Mouse (Mus musculus) CH12.LX (cell line): ENCODE results near the gene Exo5. TPM values are rescaled to one million over a fixed set of nuclear protein-coding genes. Genes with fewer than 3 reads are reported as not detected.
A peak's percentile ranks its signal among the peaks of the same experiment; 100 is the strongest.

ENCODE experiments used
- DNase-seq: peaks from one replicate; pipeline ENCODE4 v3.0.0-alpha.2; 2013; ENCODE audit errors: extremely low read depth
- H3K27ac ChIP-seq: 2 replicates; pipeline ENCODE4 v1.5.1; 2012; ENCODE audit warnings: low read depth, mild to moderate bottlenecking, control low read depth, moderate library complexity; ENCODE audit not compliant: insufficient read depth
- H3K27me3 ChIP-seq: replicated peaks from 2 replicates; pipeline ENCODE3; 2012; ENCODE audit warnings: inconsistent platforms
- H3K36me3 ChIP-seq, 2 experiments: replicated peaks in 1 of 2; 2 replicates each; pipeline versions ENCODE3 to v1.6.1; 2012; ENCODE audit warnings: inconsistent platforms in 1 of 2, low read length in 1 of 2, mild to moderate bottlenecking in 1 of 2, mixed read lengths in 1 of 2, moderate library complexity in 1 of 2; ENCODE audit not compliant: control insufficient read depth in 1 of 2, insufficient read depth in 1 of 2
- H3K4me1 ChIP-seq, 2 experiments: 2 replicates each; pipeline ENCODE4 v1.6.1; 2012; ENCODE audit warnings: inconsistent platforms in 1 of 2, moderate library complexity in 1 of 2; ENCODE audit not compliant: insufficient read depth in 2 of 2, control insufficient read depth in 1 of 2
- H3K4me2 ChIP-seq: 2 replicates; pipeline ENCODE4 v1.6.1; 2012; ENCODE audit warnings: low read depth, mild to moderate bottlenecking, control low read depth; ENCODE audit not compliant: poor library complexity, insufficient read depth, severe bottlenecking
- H3K4me3 ChIP-seq, 3 experiments: fragments of 150-350 bp in 1 of 3; sonication (generic) in 1 of 3; replicated peaks in 1 of 3; 2 replicates each; pipeline versions ENCODE3 to v1.5.1; 2011 to 2012; ENCODE audit warnings: low read depth in 2 of 3, low read length in 2 of 3, mild to moderate bottlenecking in 2 of 3, moderate library complexity in 2 of 3, control low read depth in 1 of 3, improper control_type of control experiment in 1 of 3, inconsistent platforms in 1 of 3, mixed read lengths in 1 of 3; ENCODE audit not compliant: poor library complexity in 1 of 3
- H3K79me2 ChIP-seq: replicated peaks from 2 replicates; pipeline ENCODE4 v1.6.1; 2012; ENCODE audit warnings: mild to moderate bottlenecking, moderate library complexity; ENCODE audit not compliant: control insufficient read depth, poor library complexity, insufficient read depth, severe bottlenecking; ENCODE audit errors: extremely low read depth
- H3K9ac ChIP-seq: 2 replicates; pipeline ENCODE4 v1.6.1; 2012; ENCODE audit warnings: low read depth, mild to moderate bottlenecking, control low read depth, moderate library complexity; ENCODE audit not compliant: insufficient read depth
- H3K9me3 ChIP-seq: replicated peaks from 2 replicates; pipeline ENCODE3; 2012; ENCODE audit warnings: low read length, inconsistent platforms, mixed read lengths
- BHLHE40 ChIP-seq: IDR thresholded peaks from 2 replicates; pipeline ENCODE4 v1.6.1; 2011; ENCODE audit warnings: mild to moderate bottlenecking, low read depth, low read length, improper control_type of control experiment
- CHD1 ChIP-seq: IDR thresholded peaks from 2 replicates; pipeline ENCODE4 v1.6.1; 2012; ENCODE audit warnings: low read depth, low read length, improper control_type of control experiment, inconsistent platforms
- CHD2 ChIP-seq: IDR thresholded peaks from 2 replicates; pipeline ENCODE4 v1.6.1; 2011; ENCODE audit warnings: low read length, improper control_type of control experiment
- CTCF ChIP-seq, 2 experiments: IDR thresholded peaks in 1 of 2; conservative IDR thresholded peaks in 1 of 2; 2 replicates each; pipeline ENCODE4 v1.5.1; 2011 to 2012; ENCODE audit warnings: low read depth in 2 of 2, low read length in 2 of 2, improper control_type of control experiment in 1 of 2, inconsistent platforms in 1 of 2, mild to moderate bottlenecking in 1 of 2, moderate library complexity in 1 of 2
- E2F4 ChIP-seq: IDR thresholded peaks from 2 replicates; pipeline ENCODE4 v1.6.1; 2011; ENCODE audit warnings: low read depth, low read length, improper control_type of control experiment; ENCODE audit not compliant: insufficient replicate concordance
- ELF1 ChIP-seq: IDR thresholded peaks from 2 replicates; pipeline ENCODE4 v1.6.1; 2014; ENCODE audit warnings: low read depth, mild to moderate bottlenecking, inconsistent platforms, low read length, improper control_type of control experiment
- ETS1 ChIP-seq: conservative IDR thresholded peaks from 2 replicates; pipeline ENCODE4 v1.6.1; 2012; ENCODE audit warnings: low read depth, mild to moderate bottlenecking, inconsistent platforms, low read length, improper control_type of control experiment, moderate library complexity
- HCFC1 ChIP-seq: IDR thresholded peaks from 2 replicates; pipeline ENCODE4 v1.6.1; 2012; ENCODE audit warnings: low read depth, mild to moderate bottlenecking, inconsistent platforms, low read length, improper control_type of control experiment
- JUN ChIP-seq: IDR thresholded peaks from 2 replicates; pipeline ENCODE4 v1.6.1; 2011; ENCODE audit warnings: low read depth, mild to moderate bottlenecking, low read length, improper control_type of control experiment, moderate library complexity; ENCODE audit not compliant: insufficient read depth
- JUND ChIP-seq: conservative IDR thresholded peaks from 2 replicates; pipeline ENCODE4 v1.6.1; 2011; ENCODE audit warnings: low read depth, low read length, improper control_type of control experiment
- MAFK ChIP-seq: IDR thresholded peaks from 2 replicates; pipeline ENCODE4 v1.6.1; 2011; ENCODE audit warnings: low read length, improper control_type of control experiment; ENCODE audit not compliant: insufficient replicate concordance
- MAZ ChIP-seq: IDR thresholded peaks from 2 replicates; pipeline ENCODE4 v1.6.1; 2012; ENCODE audit warnings: low read depth, mild to moderate bottlenecking, inconsistent platforms, low read length, improper control_type of control experiment, moderate library complexity
- MXI1 ChIP-seq: IDR thresholded peaks from 2 replicates; pipeline ENCODE4 v1.6.1; 2011; ENCODE audit warnings: mild to moderate bottlenecking, low read depth, low read length, improper control_type of control experiment
- MYC ChIP-seq: IDR thresholded peaks from 2 replicates; pipeline ENCODE4 v1.6.1; 2011; ENCODE audit warnings: low read depth, mild to moderate bottlenecking, improper control_type of control experiment, low read length
- POLR2A ChIP-seq: IDR thresholded peaks from 2 replicates; pipeline ENCODE4 v1.6.1; 2011; ENCODE audit warnings: low read depth, mild to moderate bottlenecking, improper control_type of control experiment, low read length
- POLR2AphosphoS2 ChIP-seq: IDR thresholded peaks from 2 replicates; pipeline ENCODE4 v1.6.1; 2011; ENCODE audit warnings: low read depth, low read length, improper control_type of control experiment
- RAD21 ChIP-seq: IDR thresholded peaks from 2 replicates; pipeline ENCODE4 v1.6.1; 2011; ENCODE audit warnings: low read depth, mild to moderate bottlenecking, low read length, improper control_type of control experiment, moderate library complexity
- SMC3 ChIP-seq: IDR thresholded peaks from 2 replicates; pipeline ENCODE4 v1.6.1; 2011; ENCODE audit warnings: low read depth, low read length, improper control_type of control experiment
- TBP ChIP-seq: conservative IDR thresholded peaks from 2 replicates; pipeline ENCODE4 v1.6.1; 2011; ENCODE audit warnings: low read depth, low read length, improper control_type of control experiment
- UBTF ChIP-seq: IDR thresholded peaks from 2 replicates; pipeline ENCODE4 v1.6.1; 2012; ENCODE audit warnings: low read depth, mild to moderate bottlenecking, inconsistent platforms, low read length, improper control_type of control experiment, moderate library complexity
- USF1 ChIP-seq: IDR thresholded peaks from 2 replicates; pipeline ENCODE4 v1.6.1; 2014; ENCODE audit warnings: low read depth, mild to moderate bottlenecking, inconsistent platforms, low read length, improper control_type of control experiment
- USF2 ChIP-seq: conservative IDR thresholded peaks from 2 replicates; pipeline ENCODE4 v1.6.1; 2011; ENCODE audit warnings: low read depth, low read length, improper control_type of control experiment
- ZC3H11A ChIP-seq: IDR thresholded peaks from 2 replicates; pipeline ENCODE4 v1.6.1; 2012; ENCODE audit warnings: low read depth, mild to moderate bottlenecking, inconsistent platforms, low read length, improper control_type of control experiment
- ZKSCAN1 ChIP-seq: IDR thresholded peaks from 2 replicates; pipeline ENCODE4 v1.6.1; 2012; ENCODE audit warnings: low read depth, inconsistent platforms, low read length, improper control_type of control experiment, borderline replicate concordance
- ZNF384 ChIP-seq: IDR thresholded peaks from 2 replicates; pipeline ENCODE4 v1.6.1; 2012; ENCODE audit warnings: low read depth, low read length, improper control_type of control experiment, inconsistent platforms
- dilution Hi-C: fragments of 300-500 bp; cut with MboI; formaldehyde crosslinking; loops from 2 replicates; pipeline ENCODE4 v1.14.3; 2020; ENCODE audit warnings: low sequenced_read_pairs; ENCODE audit not compliant: extremely low pct_unique_long_range_greater_than_20kb, extremely low pct_ligation_motif_present
- in situ Hi-C: fragments of 300-500 bp; cut with MboI; formaldehyde crosslinking; loops from 3 replicates; pipeline ENCODE4 v1.14.3; 2019; ENCODE audit warnings: low sequenced_read_pairs, low pct_ligation_motif_present, low pct_unique_long_range_greater_than_20kb, mixed read lengths
- polyA plus RNA-seq: library from polyadenylated mRNA; unstranded; fragments of >175 nt; gene quantifications from 2 replicates; pipeline ENCODE4 v1.2.1, GENCODE M21; 2012; ENCODE audit warnings: low read depth; ENCODE audit not compliant: insufficient read length
- total RNA-seq, 2 experiments: library from RNA; depleted of rRNA; stranded (reverse); fragments of 300-350 nt in 1 of 2; fragments of >200 nt in 1 of 2; gene quantifications; 2 replicates each; pipeline ENCODE4 v1.2.3; 2012 to 2014

The Exo5 gene
- total and polyA plus RNA-seq, 3 experiments, result 13.4 to 25.3 (median 23.0) TPM

DNA sequence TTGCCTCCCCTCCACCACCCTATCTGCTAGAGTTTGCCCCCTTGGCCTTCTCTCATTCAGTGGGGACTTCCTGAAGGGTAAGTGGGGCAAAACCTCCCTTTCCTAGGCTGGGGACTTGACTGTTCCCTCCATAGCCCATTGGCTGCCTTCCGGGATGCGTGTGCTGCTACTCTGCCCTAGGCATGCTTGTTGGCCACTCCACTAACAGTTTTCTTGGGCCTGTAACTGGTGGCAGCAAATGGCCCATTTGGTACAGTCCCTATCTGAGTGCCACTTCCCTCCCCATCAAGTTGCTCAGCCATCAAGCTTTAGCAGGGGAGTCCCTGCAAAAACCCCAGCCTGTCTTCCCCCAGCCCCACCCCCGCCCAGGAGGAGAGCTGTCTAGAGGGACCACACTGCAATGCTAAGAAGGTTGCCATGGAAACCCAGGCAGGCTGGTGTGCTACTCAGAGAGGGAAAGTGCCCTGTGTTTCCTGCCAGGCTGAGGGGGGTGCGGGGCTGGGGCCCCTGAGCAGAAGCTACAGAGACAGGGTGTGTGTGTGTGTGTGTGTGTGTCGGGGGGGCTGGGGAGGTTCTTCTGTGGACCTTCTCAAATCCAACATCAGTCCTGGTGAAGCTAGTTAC lies 42.7 kb downstream of the Exo5 start (continued):
- TF ChIP-seq POLR2A (no peak), MAZ (no peak), MXI1 (peak; percentile 70), ELF1 (peak; percentile 44; the same call in 1 of the 2 replicates), CHD1 (no peak), ZC3H11A (no peak), SMC3 (no peak), USF1 (no peak), JUND (no peak), E2F4 (no peak), CHD2 (peak; percentile 58; the same call in 1 of the 2 replicates), RAD21 (no peak)

DNA sequence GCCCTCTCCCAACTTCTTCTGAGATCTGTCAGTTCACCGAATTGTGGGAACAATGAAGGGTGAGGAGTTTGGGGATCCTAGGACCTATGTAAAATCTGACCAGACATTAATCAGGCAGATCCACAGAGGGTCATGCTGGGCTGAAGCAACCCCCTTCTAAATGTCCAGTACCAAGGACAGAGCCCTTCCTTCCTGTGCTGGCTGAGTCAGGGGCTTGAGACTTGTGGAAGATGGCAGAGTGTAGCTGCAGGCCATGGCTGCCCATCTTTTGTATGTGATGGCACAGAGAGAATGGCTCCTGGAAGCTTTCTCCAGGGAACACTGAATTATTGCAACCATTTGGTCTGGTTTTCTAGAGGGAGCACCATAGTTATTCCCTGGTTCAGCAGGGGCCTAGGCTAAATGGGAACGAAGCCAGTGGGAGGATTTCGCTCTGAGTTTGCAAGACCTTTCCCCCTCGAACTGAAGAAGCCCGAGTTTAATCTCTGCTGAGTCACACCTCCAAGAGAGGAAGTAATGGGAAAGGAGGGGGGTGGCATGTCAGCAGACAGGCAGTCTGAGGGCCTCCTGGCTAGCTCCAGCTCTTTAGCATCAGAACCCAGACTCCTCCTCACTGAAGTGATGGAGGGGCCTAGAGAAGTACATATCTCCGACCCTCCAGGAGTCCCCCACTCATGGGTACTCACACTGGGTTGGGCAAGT lies 43.9 kb downstream of the Exo5 start:
- H3K79me2 ChIP-seq, result no peaks in the 10 kb centered on the region
- no peak for TF ChIP-seq ZNF384
- no peak for TF ChIP-seq CTCF (conservative IDR thresholded peaks at IDR 0.05 in 1 of 2, IDR thresholded peaks at IDR 0.05 in 1 of 2; ENCODE audit: low read depth in 2 of 2, low read length in 2 of 2)
- no peak for TF ChIP-seq USF2
- no peak for TF ChIP-seq BHLHE40
- TF ChIP-seq POLR2AphosphoS2, result no peak
- no peak for TF ChIP-seq MAFK
- TF ChIP-seq TBP, result no peak
- TF ChIP-seq ZC3H11A, result no peak
- no peak for TF ChIP-seq MAZ
- no peak for TF ChIP-seq UBTF
- TF ChIP-seq JUN, result no peak
- TF ChIP-seq MYC, result no peak
- TF ChIP-seq ETS1, result no peak
- no peak for TF ChIP-seq ZKSCAN1
- TF ChIP-seq JUND, result no peak
- no peak for TF ChIP-seq E2F4
- TF ChIP-seq HCFC1, result no peak
- H3K4me1 ChIP-seq, result peaks cover 32 to 64% of the 10 kb centered on the region in 2 experiments
- H3K36me3 ChIP-seq, result no peaks in the 10 kb centered on the region
- H3K4me3 ChIP-seq, result no peak overlapping the region
- DNase-seq, result no peak
- peaks cover 2% of the 10 kb centered on the region for H3K27me3 ChIP-seq
- H3K9ac ChIP-seq, result no peak overlapping the region
- H3K27ac ChIP-seq, result no peak overlapping the region
- no peak overlapping the region for H3K4me2 ChIP-seq
- dilution Hi-C loops (no loop called here), in situ Hi-C loops (no loop called here)
- no peaks in the 10 kb centered on the region for H3K9me3 ChIP-seq
